Mouse (Mus musculus): ENCODE results near the gene Vwa8.

DNA sequence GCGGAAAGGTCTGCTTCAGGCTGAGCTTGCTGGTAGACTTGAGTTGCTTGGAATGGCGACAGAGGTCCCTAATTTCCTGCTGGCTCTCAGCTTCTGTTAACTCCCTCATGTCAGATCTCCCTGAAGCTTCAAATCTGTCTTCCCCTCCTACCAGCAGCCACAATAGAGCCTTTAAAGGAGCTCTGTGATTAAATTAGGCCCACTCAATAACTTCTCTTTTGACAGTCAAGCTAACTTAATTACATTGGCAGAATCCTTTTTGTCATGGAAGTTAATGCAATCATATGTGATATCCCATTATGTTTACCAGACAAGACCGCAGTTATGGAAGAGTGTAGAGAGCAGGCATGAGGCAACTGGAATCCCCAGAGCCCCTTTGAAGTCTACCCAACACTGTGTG, 347.9 kb downstream of the Vwa8 start:
- TF ChIP-seq TAL1 (conservative IDR thresholded peaks at IDR 0.05; ENCODE audit: low read depth, low read length): no peak
- no peak for TF ChIP-seq CTCF (IDR thresholded peaks at IDR 0.05; ENCODE audit: low read depth, low read length)
- no peak for TF ChIP-seq GATA1 (IDR thresholded peaks at IDR 0.05; ENCODE audit: borderline replicate concordance, low read length)
